Mouse (Mus musculus) T-helper 17 cell (primary cell): ENCODE measurements around the gene Rundc1.
"Not testable (repeated sequence)": the region's sequence is repeated elsewhere in the genome, so short reads cannot be mapped to it uniquely, and the experiment has no call there.

Source experiments
- in situ Hi-C, 2 experiments: fragments of 300-600 bp; cut with MboI, MseI; formaldehyde crosslinking; loops; 1 replicate in 1 of 2; 2 replicates in 1 of 2; pipeline ENCODE4 v1.15.1; 2025; ENCODE audit warnings: high pct_unique_total_duplicates in 2 of 2

Rundc1 gene

DNA sequence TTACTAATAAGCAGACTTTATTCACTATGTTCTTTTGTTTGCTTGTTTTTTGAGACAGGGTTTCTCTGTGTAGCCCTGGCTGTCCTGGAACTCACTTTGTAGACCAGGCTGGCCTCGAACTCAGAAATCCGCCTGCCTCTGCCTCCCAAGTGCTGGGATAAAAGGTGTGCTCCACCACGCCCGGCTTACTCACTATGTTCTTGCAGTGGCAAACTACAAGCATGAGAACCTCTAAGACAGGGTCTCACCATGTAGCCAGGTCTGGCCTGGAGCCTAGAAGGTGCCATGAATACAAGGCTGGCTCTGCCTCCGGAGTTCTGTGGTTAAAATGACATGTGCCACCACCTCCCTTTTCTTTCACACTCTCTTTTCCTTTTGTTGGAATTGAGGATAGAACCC lies 41.7 kb downstream of the Rundc1 start:
- in situ Hi-C loops: not testable (repeated sequence)

DNA sequence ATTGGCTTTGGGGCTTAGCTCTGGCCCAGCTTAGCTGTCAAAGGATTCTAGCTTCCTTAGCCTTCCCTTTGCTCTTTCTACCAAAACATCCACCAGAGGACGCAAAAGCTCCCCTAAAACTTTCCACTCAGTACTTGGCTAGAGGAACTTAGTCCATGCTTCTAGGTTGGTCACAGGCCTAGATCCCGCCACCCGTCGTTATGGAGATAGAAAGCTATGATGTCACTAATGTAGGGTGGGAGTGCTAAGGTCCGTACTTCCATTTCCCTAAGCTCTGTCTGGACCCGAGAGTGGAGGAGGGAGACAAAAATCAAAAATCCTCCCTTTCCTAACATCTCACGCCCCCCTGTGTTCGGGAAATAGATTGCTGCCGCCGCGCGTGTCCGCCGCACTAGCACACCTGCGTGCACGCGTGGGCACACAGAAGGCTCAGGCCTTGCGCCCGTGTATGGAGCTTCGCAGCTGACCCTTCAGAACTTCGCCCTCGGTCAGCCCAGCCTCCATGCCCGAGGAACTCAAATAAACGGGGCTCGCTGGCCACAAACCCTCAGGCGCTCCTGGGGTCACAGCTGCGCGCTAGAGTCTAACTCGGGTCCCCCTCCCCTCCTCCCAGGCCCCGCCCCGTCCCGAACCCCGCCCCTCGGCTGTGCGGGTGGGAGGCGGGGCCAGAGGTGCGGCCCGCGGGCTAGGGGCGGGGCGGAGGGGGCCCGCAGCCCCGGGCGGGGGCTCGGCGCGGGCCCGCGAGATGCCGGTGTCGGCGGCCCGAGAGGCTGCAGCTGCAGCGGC lies 42.8 kb downstream of the Rundc1 start:
- in situ Hi-C loops: no loop called here

DNA sequence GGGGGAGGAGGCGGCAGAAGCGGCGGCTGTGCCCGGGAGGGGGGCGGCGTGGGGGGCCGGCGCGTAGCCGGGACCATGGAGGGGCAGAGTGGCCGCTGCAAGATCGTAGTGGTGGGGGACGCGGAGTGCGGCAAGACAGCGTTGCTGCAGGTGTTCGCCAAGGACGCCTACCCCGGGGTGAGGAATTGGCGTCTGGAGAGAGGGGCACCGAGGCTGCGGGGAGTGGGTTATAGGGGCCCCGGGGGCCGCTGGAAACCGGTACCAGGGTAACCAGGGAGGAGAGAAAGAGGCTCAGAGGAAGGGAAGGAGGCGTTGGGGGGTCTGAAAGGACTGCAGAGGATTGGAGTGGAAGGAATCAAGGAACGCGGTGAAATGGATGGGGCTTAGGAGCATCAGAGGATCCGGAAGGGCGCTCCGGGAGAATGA lies 43.4 kb downstream of the Rundc1 start:
- in situ Hi-C loops: no loop called here

DNA sequence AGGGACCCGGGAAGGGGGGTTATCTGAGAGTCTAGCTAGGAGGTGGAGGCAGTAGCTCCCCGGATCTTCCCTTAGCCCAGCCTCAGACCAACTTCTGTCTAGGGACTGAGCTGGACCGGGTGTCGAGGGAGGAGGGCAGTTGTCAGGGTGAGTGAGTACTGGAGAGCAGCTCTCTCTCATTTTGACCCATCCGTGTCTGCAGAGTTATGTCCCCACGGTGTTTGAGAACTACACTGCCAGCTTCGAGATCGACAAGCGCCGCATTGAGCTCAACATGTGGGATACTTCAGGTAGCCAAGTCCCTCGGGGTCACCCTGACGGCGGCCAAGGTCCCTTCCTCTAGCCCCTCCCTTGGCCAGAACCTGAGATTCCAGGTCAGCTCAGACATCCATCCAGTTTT lies 43.8 kb downstream of the Rundc1 start:
- in situ Hi-C loops: no loop called here

DNA sequence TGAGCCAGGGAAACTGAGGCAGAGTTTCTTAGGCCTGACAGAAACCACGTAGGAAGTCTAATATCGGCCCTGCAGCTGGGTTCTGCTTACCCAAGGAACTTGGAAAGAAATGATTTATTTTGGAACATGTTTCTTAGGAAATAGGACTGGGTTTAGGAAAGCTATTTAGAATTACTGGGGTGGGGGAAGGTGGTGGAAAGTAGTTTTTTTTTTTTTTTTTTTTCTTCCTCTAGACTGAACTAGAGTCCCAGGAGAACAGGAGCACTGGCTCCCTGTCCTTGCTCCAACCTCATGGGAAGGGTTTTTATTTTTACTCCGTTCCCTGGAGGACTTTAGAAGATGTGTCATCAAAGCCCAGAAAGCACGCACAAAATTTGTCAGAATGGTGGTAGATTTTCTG lies 44.3 kb downstream of the Rundc1 start:
- in situ Hi-C loops: no loop called here

DNA sequence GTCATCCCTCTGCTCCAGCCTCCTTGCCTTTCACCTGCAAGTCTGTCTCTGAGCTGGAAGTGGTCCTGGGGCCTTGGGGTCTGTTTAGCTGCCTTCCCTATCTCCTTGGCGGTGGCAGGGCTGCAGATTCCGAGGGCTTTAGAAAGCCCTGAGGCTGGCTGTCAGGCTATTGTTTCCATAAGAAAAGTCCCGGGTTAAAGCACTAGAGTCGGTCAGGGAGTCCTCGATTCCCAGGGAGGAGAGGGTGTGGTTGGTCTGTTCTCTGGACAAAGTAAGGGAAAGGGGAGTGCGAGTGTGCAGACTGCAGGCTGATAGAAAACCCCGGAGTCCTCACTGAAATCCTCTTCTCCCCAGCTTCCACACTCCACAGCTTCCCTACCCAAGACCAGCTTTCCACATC lies 45.3 kb downstream of the Rundc1 start:
- in situ Hi-C loops: no loop called here

DNA sequence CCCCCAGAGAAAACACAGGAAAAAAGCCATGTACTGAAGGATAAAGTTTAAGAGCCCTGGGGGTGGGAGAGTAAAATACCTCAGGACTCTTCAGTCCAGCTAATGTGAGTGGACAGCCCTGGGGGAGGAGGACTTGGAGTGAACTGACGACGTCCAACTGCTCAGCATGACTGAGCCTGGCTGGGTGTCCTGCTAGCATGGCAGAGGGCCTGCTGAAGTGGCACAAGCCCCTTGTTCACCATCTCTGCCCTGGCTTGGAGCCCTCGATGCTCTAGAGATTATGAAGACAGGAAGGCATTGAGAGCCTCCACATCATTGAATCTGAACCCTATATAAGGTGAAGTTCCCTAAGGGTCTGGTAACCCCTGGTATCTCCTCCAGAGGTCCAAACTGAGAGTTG lies 47.0 kb downstream of the Rundc1 start:
- in situ Hi-C loops: no loop called here

DNA sequence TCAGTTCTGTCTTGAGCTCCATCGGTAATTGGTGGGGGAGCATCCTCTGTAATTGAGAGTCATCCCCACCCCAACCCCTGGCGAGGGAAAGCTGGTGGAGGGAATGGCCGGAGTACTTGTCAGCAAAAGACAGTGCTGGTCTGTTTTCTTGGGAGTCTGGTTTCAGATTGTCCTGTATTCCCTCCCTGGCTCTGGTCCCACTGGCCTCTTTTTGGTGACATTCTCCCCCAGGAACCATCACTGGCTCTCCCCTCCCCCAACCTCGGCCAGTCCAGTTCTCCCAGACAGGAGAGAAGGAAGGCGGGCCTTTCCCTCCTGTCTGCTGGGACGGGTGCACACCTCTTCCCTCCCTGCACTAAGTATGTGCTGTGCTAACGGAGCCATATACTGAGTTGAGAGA lies 47.5 kb downstream of the Rundc1 start:
- in situ Hi-C loops: no loop called here

DNA sequence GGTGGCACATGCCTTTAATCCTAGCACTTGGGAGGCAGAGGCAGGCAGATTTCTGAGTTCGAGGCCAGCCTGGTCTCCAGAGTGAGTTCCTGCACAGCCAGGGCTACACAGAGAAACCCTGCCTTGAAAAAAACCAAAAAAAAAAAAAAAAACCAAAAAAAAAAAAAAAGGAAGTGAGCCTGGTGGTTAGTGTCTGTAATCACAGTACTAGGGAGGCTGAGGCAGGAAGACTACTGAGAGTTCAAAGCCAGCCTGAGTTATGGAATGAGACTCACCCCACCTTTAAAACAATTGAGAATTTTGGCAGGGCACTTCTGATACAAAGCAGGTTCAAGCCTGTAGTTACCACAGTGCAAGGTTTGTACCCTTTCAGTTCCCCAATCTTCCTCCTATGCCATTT lies 48.8 kb downstream of the Rundc1 start:
- in situ Hi-C loops: not testable (repeated sequence)

DNA sequence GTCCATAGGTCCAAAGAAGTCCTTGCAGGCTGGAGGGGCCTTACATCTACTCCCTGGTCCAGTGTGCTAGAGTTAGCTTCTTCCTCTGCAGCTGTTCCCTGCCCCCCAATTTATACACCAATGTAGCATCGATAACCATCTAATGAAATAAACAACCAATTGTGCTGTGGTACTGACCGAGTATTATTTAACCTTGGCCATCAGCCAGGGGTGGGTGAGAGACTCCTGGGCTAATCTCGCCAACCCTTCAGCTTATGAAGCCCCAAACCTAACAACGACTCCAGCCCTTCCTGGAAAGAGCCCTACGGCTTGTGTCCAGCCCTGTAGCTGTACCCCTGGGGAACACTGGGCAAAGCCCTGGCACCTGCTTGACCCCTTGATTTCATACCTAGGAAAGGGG lies 49.4 kb downstream of the Rundc1 start:
- in situ Hi-C loops: no loop called here

DNA sequence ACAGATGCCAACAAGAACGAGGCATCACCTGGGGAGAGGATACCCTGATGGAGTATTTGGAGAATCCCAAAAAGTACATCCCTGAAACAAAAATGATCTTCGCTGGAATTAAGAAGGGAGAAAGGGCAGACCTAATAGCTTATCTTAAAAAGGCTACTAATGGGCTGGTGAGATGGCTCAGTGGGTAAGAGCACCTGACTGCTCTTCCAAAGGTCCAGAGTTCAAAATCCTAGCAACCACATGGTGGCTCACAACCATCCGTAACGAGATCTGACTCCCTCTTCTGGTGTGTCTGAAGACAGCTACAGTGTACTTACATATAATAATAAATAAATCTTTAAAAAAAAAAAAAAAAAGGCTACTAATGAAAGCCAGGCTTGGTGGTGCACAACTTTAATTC lies 51.5 kb downstream of the Rundc1 start:
- in situ Hi-C loops: not testable (repeated sequence)

DNA sequence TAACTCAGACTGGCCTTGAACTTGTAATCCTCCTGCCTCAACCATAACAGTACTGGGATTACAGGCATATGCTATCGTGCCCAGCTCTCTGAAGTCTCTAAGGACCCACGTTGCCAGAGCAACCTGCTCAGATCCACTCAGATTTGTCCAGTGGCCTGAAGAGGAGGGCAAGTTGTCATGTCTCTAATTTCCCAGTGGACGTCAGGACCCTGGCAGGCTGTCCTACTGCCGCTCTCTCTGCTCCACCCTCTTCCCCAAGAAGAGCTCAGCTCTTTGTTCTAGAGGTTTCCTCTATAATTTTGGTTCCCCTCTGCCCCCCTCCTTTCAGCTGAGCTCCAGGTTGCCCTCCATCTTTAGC lies 52.3 kb downstream of the Rundc1 start:
- in situ Hi-C loops: no loop called here

DNA sequence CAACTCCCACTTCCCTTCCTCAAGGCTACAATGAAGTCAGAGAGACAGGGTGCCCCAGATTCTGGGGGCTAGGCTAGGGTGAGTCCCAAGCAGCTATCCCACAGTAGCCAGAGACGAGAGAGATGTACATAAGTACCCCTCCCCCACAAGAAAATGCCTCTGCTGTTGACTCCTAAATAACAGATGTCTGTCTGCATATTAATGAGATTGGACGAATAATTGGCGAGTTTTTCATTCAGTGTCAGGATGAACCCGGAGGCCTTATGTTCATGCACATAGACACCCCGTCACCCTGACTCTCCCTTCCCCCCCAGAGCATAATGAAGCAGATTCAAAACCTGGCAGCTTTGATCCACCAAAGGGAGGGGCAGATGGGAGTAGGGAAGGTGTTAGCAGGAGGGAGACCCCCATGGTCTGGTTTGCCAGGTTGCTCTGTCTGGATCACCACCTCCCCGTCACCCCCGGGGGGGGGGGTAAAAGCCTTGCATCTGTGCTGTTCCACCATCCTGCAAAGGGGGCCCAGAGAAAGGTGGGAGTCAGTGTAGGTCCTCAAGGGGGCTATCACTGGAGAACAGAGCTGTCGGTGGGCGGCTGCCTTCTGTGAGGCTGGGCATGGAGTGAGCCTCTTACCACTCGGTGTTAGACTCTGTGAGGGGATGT lies 52.8 kb downstream of the Rundc1 start:
- in situ Hi-C loops: no loop called here

DNA sequence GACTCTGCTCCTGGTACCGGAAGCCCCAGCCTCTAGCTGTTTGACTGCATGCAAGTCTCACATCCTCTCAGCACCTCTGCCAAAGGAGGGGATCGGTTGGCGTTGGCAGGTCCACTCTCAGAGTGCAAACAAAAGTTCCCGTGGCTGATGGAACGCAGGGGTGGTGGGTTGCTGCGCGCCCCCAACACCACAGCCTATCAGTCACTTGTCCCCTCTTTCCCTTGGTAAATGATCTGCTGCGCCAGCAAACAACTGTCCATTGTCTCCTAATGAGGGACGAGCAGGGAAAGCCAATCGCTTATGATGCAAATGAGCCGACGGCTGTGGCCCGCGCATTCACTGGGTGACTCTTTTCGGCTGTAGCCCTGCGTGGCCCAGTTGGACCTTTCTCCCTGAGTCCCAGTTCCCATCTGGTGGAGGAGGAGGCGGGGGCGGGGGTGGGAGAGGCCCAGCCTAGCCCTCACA lies 54.3 kb downstream of the Rundc1 start:
- in situ Hi-C loops: no loop called here

DNA sequence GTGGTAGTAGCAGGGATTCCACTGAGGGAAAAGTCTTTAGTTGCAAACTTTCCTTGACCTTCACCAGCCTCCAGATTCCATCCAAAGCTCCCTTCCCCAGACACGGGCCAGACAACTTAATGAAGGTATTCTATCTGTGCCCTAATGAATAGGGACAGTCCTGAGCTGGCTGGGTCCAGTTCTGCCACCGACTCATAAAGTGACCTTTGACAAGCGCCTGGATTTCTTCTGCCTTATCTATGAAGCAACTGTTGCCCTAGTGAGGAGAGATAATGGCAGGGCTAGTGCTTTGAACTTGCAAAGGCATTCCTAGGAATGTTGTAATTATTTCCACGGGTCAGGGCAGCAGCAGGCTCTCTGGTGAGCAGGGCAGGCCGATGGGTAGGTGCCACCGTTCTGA lies 56.0 kb downstream of the Rundc1 start:
- in situ Hi-C loops: no loop called here

DNA sequence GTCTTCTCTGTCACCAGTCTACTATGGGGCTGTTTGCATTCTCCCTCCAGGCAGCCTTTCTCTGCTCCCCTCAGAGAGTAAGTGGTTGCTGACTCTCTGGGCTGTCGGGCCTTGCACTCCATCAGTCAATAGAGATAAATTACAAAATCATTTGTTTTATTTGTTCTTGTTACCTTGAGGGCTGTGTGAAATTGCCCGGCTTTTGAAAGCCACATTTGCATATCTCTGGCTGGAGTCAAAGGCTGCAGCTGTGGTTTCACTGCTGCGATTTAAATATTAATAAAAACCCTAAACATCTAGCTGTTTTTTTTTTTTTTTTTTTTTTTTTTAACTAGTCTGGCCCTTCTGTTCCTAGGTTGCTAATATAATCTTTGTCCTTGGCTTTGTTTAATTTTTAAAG lies 58.9 kb downstream of the Rundc1 start:
- in situ Hi-C loops: no loop called here

DNA sequence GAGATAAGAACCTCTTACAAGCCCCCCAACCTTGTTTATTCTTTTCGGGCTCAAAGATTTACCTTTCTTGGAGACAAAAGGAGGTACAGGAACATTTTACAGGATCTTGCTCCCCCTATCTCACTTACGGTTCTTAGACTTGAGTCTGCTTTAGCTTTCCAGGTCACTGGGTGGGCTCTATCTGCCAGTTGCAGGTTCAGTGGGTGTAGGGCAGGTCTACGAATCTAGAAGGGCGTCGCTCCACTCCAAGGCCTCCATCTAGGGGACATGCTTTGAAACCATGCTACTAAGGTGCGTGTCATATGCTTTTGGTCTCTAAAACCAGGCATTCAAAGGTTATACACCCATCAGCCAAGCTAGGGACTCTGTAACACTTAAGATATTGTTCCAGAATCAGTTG lies 59.4 kb downstream of the Rundc1 start:
- in situ Hi-C loops: no loop called here

DNA sequence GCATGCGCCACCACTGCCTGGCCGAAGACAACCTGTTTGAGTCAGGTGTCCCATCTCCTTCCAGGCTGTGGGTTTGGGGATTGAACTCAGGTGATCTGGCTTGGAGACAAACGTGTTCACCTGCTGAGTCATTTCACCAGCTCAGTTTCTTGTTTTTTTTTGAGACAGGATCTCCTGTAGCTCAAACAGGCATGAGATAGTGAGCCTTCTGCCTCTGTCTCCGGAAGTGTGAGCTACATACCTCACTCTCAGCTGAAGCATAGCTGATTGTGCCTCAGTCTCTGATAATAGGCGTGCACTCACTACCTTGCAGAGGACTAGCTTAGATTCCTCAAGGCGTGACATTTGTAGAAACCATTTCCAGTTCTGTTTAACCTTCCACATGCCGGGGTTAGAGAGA lies 59.9 kb downstream of the Rundc1 start:
- in situ Hi-C loops: no loop called here
